Mouse (Mus musculus): ENCODE results near the gene CN725425.

GRCm38 (mm10) chr15:91192223-91192598 lies 7.1 kb upstream of the CN725425 start:
- no peak for TF ChIP-seq CTCF (IDR thresholded peaks at IDR 0.05; ENCODE audit: low read depth)
- TF ChIP-seq EP300 (IDR thresholded peaks at IDR 0.05; ENCODE audit: low read depth): no peak

Data from liver, postnatal 0 days (tissue).